Mouse (Mus musculus) frontal cortex, postnatal 14 days (tissue): ENCODE measurements at regions not wholly inside any gene's neighbourhood (a gene's known extent, or its start where the extent isn't known, plus 50 kb on each side); places are given as distances from the start of the nearest gene placed in this dataset.

Experiments used
- DNase-seq, 2 experiments: peaks; one replicate each; pipeline ENCODE4 v3.0.0; 2022; ENCODE audit warnings: low spot score in 2 of 2

DNA sequence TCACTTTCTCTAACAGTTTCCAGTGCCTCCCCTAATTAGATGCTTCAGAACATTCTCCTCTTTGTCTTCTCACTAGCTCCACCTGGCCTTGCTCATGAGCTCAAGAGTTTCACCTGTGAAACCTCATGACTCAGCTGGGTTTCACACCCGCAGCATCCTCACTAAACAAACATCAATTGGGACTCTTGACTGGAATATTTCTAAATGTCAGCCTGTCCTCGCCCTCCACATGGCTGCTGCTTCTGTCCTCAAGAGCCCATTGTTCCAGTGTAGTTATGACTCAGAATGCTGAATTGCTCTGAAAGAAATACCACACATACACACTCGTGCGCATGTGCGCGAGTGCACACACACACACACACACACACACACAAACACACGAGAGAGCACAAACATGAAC lies 407.2 kb downstream of the Prss52 start:
- no peak for DNase-seq

DNA sequence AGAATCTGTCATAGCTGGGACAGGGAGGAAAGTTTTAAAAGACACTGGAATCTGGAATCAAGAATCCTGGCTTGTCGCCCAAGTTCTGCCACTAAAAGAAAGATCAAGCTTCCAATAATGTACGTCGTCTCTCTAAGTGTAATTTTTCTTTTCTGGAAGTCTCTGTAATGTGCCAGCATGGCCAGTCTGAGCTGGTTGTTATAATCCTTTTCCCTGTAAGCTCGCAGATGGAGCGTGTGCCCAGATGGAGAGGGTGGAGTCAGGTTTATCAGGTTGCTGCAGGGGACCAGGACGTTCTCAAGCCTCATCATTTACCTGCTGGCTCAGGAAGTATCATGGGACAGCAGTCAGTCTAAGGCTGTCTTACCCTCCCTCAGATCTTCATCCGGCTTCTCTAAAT lies 408.6 kb downstream of the Prss52 start:
- no peak for DNase-seq

GRCm38 (mm10) chr14:64517584-64518195 lies 413.6 kb downstream of the Prss52 start:
- DNase-seq, result no peak

DNA sequence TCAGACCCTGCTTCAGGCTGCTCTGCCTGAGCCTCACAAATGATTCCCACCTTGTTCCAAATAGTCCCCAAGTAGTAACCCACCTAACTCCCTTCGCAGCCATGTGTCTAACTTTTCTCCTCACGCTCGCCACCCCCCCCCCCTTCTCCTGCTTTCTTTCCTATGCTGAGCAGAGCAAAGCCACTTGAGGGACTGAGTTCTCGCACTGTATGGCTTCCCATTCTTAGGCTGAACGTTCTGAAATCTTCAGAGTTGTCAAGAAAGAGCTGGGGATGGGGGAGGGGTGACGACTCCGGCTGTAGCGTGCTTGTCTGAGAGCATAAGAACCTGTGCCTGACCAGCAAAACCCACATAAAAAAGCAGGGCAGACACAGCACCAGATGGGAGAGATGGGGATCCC lies 420.6 kb downstream of the Prss52 start:
- no peak for DNase-seq

DNA sequence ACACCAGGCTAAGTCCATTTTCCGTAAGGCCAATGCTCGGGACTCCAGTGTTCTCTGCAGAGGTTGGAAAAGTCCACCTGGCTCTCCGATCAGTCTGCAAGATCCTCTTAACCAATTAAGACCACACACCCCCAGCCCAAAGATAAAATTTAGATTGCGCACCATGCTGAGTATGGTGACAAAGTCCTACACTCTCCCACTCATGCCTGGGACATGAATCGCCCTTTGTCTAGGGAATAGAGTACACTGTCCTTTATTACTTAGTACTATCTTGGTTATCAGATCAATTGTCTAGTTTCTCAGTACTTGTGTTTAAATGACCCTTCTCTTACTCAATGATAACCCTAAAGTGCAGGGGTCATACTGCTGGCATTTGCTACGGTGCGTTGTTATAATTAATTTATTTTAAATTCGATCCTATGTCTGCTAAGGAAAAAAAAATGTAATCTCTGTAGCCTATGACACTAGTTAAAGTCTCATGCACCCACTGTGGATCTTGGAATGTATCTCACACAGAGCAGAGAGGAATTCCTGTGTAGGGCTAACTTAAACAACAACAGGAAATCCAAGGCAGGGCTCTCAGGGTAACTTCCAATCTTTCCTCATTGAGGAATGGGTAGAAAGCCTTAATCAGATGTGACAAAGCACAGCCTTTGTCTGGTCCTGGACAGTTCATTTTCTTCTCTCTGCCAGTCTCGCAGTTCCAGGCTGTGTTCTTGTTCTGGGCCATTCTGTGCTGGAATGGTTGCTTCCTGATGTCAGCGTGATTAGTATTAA lies 421.4 kb downstream of the Prss52 start:
- DNase-seq, result no peak

DNA sequence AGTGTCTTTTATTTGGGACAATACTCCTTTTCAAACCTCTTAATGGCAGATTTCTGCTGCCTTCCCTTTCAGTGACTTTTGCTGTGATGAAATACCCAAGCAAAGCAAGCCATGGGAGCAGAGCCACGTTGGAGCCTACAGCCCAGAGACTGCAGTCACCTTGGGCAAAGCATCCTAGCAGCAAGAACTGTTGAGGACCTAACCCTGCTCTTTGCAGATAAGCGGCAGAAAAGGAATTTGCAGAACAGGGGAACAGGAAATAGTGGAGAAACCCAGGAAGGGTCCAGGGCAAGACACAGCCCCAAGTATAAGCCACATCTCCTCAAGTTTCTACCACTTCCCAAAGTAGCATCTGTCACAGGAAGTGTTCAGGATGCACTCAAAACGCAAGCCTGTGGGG lies 426.5 kb downstream of the Prss52 start:
- no peak for DNase-seq

GRCm38 (mm10) chr14:64531221-64531949 lies 427.3 kb downstream of the Prss52 start:
- no peak for DNase-seq

- no peak for DNase-seq
Measured at GRCm38 (mm10) chr14:64532351-64532750, 428.3 kb downstream of the Prss52 start.

- no peak for DNase-seq
Measured at GRCm38 (mm10) chr14:64533591-64534151, 429.6 kb downstream of the Prss52 start.

GRCm38 (mm10) chr14:64534194-64534593 lies 430.1 kb downstream of the Prss52 start:
- DNase-seq, result no peak

GRCm38 (mm10) chr14:64539436-64539835 lies 435.4 kb downstream of the Prss52 start:
- no peak for DNase-seq

DNA sequence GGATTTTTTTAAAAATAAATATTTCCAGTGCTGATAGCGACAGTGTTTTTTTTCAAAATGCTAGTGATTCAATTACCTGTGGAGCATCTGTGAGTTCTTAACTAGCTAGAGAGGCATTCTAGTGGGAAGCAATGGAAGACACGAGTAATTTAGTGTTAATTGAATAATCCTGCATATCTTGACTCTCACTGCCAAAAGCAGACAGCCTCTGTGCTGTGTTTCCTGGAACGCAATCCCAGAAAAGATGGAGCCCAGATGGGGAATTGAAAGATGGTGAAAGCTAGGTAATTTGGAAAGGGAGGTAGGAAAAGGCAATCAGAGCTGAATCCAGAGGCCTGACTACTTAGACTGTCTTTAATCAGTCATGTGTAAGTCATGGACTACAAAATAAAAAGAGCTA lies 441.0 kb downstream of the Prss52 start:
- no peak for DNase-seq

DNA sequence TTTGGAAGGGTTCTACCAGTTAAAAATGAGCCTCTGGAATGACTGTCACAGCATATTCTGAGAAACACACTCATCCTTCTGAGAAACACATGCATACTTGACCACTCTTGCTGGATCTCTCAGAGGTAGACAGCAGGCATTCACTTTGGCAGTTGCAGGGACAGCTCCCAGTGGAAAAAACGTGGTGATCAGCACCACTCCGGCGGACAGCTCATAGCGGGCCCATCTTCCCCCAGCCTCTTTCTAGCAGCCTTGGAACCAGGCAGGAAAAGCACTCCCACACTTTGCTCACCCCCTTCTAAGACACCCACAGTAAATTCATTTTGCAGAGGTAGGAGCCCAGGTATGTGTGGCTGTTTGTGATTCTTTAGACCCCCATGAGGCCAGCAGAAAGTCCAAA lies 442.7 kb downstream of the Prss52 start:
- no peak for DNase-seq

DNA sequence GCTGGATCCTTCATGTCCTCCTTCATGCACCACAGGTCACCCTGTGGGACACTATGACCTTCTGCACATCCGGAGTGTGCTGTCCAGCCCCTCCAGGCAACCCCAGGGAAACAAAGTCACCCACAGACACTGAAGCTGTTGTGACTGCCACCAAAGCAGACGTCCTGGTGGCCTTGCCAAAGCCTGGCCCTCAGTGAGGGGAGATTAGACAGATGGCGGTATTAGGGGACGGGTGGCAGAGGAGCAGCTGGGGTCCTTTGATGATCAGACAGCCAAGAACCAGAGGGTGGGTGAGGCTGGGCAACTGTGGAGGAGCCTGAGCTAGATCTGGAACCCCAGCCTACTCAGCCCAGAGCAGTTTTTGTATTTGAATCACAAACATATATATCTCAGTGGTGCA lies 448.9 kb downstream of the Prss52 start:
- no peak for DNase-seq

GRCm38 (mm10) chr14:64556042-64556441 lies 452.0 kb downstream of the Prss52 start:
- DNase-seq, result no peak

DNA sequence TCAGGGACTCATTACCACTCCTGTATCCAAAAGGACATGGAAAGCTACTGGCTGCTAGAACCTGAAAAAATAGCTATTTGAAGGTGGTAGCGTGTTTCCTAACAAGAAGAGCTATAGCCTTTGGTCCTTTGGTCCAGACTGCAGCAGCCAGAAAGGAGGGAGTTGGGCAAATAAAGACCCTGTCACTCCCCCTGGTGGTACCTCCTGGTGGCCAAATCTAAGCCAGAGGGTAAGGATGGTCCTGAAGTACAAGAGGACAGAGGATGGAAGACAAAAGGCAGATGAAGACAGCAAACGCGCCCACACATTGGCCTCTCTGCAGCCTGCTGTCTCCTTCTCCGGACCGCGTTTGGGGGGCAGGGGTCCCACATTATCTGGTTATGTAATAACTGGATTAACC lies 453.4 kb downstream of the Prss52 start:
- no peak for DNase-seq

DNA sequence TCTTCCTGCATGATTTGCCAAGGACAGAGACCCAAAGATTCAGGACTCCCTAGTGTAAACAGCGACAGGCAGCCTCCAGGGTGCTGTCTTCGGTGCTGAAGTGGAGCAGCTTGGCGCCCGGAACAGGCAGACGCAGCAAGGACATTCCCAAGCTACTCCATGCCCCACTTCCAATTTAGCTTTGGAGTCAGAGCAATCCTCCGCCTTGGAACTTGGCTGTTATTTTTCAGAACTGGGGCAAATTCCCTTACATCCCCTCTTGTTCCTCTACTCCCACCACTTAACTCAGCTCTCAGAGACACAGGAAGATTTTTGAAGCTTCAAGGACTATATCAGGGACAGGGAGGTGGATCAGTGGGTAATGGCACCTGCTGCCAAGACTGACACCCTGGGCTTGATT lies 464.6 kb downstream of the Prss52 start:
- DNase-seq, result no peak

GRCm38 (mm10) chr14:64570951-64571350 lies 466.9 kb downstream of the Prss52 start:
- no peak for DNase-seq

DNA sequence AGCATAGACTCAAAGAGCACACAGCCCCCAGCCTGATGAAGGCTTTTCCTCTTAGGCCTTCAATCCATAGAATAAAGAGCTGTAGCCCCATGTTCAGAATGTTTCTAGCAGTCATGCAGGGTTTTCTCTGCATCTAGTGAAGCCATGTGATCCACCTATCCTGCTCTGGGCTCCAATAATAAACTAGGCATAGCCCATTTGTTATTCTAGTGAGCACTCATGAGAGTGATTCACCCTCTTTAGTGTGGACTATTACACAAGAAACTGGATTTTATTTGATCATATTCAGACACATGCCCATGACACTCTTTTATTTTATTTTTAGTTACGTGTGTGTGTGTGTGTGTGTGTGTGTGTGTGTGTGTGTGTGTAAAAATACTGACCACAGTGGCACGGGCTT lies 468.7 kb downstream of the Prss52 start:
- DNase-seq, result no peak

GRCm38 (mm10) chr14:64573773-64574172 lies 469.7 kb downstream of the Prss52 start:
- DNase-seq, result no peak

DNA sequence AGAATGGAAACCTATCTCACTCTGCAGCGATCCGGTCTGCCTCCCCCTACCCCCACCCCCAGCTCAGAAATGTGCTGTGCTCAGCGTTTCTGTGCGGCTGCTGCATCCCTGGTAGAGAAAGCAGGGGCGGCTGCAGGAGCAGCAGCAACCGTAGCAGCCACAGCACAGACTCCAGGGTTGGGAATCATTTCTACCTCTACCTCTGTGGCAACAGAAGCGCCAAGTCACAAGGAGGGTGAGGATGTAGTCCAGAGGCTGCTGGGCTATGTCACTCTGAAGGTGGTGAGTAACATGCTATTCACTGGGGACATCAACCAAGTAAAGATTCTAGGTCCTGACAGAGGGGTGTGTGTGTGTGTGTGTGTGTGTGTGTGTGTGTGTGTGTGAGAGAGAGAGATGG lies 470.2 kb downstream of the Prss52 start:
- DNase-seq, result peak in 1 of 2 experiments; percentile 34

DNA sequence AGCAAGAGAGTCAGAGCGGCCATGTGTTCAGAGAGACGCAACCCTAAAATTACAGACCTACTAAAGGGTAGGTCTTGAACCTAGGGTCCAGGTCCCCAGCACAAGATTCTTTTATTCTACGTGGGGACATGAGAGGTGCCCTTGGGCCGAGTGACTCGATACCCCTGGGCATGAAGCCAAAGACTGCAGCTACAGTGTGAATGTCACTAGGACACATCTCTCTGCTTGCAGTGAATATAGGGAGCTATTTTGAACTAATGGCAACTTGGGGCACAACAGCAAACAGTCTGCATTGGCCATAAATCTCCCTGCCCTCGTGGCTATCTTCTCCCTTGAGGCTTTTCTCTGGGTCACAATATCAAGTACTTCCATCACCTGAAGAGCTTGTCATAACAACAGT lies 470.7 kb downstream of the Prss52 start:
- DNase-seq, result no peak

- no peak for DNase-seq
Measured at GRCm38 (mm10) chr14:64575954-64576353, 471.9 kb downstream of the Prss52 start.
